Mouse (Mus musculus) liver, embryonic 16.5 days (tissue): ENCODE data around the gene Rad54l2. TPM values are rescaled to one million over a fixed set of nuclear protein-coding genes. Genes with fewer than 3 reads are reported as not detected.

Experiments
- ATAC-seq: fragments of 200-750 bp; cut with Nextera tagmentation; 2 replicates; pipeline ENCODE4 v1.8.0; 2017; ENCODE audit warnings: low read depth, mild to moderate bottlenecking, moderate number of reproducible peaks, moderate library complexity
- H3K27ac ChIP-seq: fragments of 300-500 bp; sonication (generic); 2 replicates; pipeline ENCODE4 v1.5.1; 2014; ENCODE audit warnings: mild to moderate bottlenecking, low read length
- H3K27me3 ChIP-seq: fragments of 300-500 bp; sonication (generic); 2 replicates; pipeline ENCODE4 v1.6.1; 2014; ENCODE audit warnings: low read depth, low read length, mixed read lengths; ENCODE audit not compliant: control insufficient read depth, insufficient read depth
- H3K36me3 ChIP-seq: fragments of 300-500 bp; sonication (generic); 2 replicates; pipeline ENCODE4 v1.6.1; 2014; ENCODE audit warnings: mild to moderate bottlenecking; ENCODE audit not compliant: control insufficient read depth, insufficient read depth
- H3K4me1 ChIP-seq: fragments of 300-500 bp; sonication (generic); 2 replicates; pipeline ENCODE4 v1.6.1; 2014; ENCODE audit warnings: low read depth, low read length, mixed read lengths; ENCODE audit not compliant: control insufficient read depth
- H3K4me2 ChIP-seq: fragments of 300-500 bp; sonication (generic); 2 replicates; pipeline ENCODE4 v1.6.1; 2014; ENCODE audit warnings: low read depth, low read length, mixed read lengths
- H3K4me3 ChIP-seq: fragments of 300-500 bp; sonication (generic); 2 replicates; pipeline ENCODE4 v1.5.1; 2014; ENCODE audit warnings: low read depth, mild to moderate bottlenecking, low read length
- H3K9ac ChIP-seq: fragments of 300-500 bp; sonication (generic); 2 replicates; pipeline ENCODE4 v1.6.1; 2014; ENCODE audit warnings: low read depth, low read length
- H3K9me3 ChIP-seq: fragments of 300-500 bp; sonication (generic); replicated peaks from 2 replicates; pipeline ENCODE4 v1.6.1; 2016; ENCODE audit warnings: low read length; ENCODE audit not compliant: control insufficient read depth
- WGBS: fragments of 180-500 bp; shearing (Covaris S2); extraction: QIAGEN DNeasy Blood & Tissue Kit; methylation state at CpG from one replicate; pipeline ENCODE4 v1.1.7; 2014; ENCODE audit not compliant: insufficient replicate concordance; 5-methylcytosine and 5-hydroxymethylcytosine counted together
- polyA plus RNA-seq: library from polyadenylated mRNA; unstranded; fragments of >200 nt; fragmentation: Nextera tagmentation; extraction: Ambion mirVana; gene quantifications from 2 replicates; pipeline ENCODE4 v1.2.1, GENCODE M21; 2015

The Rad54l2 gene
- polyA plus RNA-seq, 1 experiment from 2014 or later, result 1.5 TPM

DNA sequence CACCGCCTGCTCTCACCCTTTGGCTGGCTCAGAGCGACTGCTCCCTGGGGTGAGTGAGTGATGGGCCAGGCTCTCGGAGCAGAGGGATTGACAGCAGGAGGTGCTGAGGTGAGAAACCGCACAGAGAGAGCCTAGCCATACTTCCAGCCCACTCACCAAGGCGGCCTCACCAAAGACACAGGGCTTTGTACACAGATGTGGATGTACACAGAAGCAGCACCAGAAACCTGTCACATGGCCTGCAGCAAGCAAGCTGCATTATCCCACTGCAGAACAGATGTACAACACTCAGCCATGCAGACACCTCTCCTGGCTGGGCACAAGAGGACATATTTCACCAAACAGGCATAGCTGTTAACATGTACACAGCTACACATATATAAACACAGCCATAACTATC is 131.4 kb downstream of the Rad54l2 start:
- Histone ChIP-seq H3K27me3 (peaks cover 28% of the 10 kb centered on the region), H3K36me3 (peaks cover 4% of the 10 kb centered on the region; the same call in 1 of the 2 replicates), H3K9me3 (no peaks in the 10 kb centered on the region), H3K4me2 (no peak overlapping the region), H3K4me1 (no peaks in the 10 kb centered on the region), H3K4me3 (no peak overlapping the region), H3K9ac (no peak overlapping the region), H3K27ac (no peak overlapping the region)
- no peak for ATAC-seq
- WGBS, result 47% methylated on average over 5 of the region's 5 CpGs

DNA sequence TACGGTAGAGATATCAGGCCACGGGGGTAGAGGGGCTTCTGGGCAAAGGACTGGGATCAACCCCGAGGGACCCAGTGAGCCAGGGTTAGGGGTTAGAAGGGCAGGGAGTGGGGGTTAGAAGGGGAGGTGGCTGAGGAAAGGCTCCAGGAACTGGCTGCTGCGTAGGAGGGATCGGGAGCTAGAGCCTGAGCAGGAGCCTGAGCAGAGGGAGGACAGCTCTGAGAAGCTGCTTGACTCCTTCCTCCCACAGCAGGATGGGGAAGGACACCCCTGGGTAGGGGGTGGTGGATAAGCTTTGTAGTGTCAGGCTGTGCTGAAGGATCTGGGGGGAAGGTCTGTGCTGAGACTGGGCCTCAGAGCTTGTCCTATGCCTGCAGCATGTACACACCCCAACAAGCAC is 132.2 kb downstream of the Rad54l2 start:
- H3K27me3 ChIP-seq, result peaks cover 28% of the 10 kb centered on the region

DNA sequence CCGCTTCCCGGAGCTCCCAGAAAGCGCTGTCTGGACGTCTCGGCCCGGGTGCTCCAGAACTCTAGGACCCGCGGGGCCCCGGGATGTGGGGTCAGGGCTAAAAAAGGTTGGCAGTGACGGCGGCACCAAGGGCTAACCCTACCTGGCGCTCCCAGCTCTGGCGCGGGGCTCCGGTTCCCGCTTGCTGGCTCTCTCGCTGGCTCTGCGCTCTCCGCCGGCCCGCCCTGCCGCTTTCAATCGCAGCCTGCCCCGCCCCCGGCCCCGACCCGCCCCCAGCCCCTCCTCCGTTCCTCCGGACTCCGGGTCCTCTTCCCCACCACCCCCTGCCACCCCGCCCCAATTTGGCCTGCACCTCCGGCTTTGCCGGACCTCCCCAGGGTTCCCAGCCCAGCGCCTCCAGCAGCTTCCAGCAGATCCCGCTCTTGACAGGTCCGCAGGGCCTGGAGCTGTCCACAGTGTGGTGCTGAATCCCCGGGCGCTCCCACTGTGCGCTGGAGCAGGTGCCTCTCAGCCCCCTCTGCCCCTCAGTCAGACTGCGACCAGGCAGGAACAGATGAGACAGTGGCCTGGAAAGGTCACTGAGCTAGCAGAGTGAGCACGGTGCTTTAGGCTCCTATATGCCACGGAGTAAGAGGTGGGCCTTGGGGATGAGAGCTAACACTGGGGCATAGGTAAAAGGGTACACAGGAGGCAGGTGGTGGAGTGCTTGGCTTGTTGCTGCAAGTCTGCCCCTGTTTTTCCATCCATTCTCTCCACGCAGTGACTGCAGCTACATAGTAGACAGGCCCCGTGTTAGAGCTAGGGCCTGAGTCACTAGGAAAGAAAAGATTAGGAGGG is 132.9 kb downstream of the Rad54l2 start, which contains the start of gene Grm2:
Grm2 (minus strand) TSS at position 199 of the 837 bp plus-strand sequence.
- 2% methylated on average over 44 of the region's 44 CpGs for WGBS
- no peak within 1 kb of the TSS for H3K27ac ChIP-seq
- peak within 1 kb of the TSS; percentile 28; the same call in 1 of the 2 replicates for H3K4me3 ChIP-seq
- peaks cover 28% of the 10 kb centered on the region for H3K27me3 ChIP-seq
- ATAC-seq, result 0 out of 2 replicates have a peak, but pooled peaks have one; percentile 13
- no peaks in the 10 kb centered on the region for H3K4me1 ChIP-seq
- no peaks in the 10 kb centered on the region for H3K9me3 ChIP-seq
- peaks cover 4% of the 10 kb centered on the region; the same call in 1 of the 2 replicates for H3K36me3 ChIP-seq
- H3K4me2 ChIP-seq, result peak within 1 kb of the TSS; percentile 38
- no peak within 1 kb of the TSS for H3K9ac ChIP-seq

More for the DNA sequence above, 132.2 kb downstream of the Rad54l2 start:
- H3K27ac ChIP-seq, result no peak overlapping the region
- WGBS, result 37% methylated on average over 5 of the region's 5 CpGs
- ATAC-seq, result no peak
- no peak overlapping the region for H3K4me3 ChIP-seq
- H3K4me2 ChIP-seq, result no peak overlapping the region
- H3K36me3 ChIP-seq, result peaks cover 4% of the 10 kb centered on the region; the same call in 1 of the 2 replicates
- no peaks in the 10 kb centered on the region for H3K4me1 ChIP-seq
- no peaks in the 10 kb centered on the region for H3K9me3 ChIP-seq
- H3K9ac ChIP-seq, result no peak overlapping the region

DNA sequence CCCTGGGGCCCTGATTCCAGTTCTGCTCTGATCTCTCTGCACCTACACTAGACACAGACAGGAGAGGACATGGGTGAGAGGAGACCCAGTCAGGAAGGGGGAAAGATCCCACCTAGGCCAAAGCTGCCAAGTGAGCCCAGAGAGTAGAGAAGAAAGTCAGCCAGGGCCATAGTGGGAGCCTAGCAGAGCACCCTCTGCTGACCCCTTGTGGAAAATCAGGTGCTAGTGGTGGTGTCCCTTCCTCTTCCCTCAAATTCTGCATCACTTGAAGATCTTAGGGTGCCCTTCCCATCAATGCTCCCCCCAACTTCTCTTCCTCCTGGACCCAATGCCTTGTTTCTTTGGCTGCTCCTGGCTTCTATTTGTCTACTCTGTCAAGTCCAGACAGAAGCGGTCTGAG is 136.3 kb downstream of the Rad54l2 start:
- Histone ChIP-seq H3K9ac (no peak overlapping the region), H3K9me3 (no peaks in the 10 kb centered on the region), H3K4me1 (no peaks in the 10 kb centered on the region), H3K36me3 (no peaks in the 10 kb centered on the region), H3K4me2 (no peak overlapping the region), H3K4me3 (no peak overlapping the region), H3K27ac (no peak overlapping the region), H3K27me3 (peaks cover 28% of the 10 kb centered on the region)
- no peak for ATAC-seq
- WGBS, result 50% methylated on average over 1 of the region's 1 CpGs

DNA sequence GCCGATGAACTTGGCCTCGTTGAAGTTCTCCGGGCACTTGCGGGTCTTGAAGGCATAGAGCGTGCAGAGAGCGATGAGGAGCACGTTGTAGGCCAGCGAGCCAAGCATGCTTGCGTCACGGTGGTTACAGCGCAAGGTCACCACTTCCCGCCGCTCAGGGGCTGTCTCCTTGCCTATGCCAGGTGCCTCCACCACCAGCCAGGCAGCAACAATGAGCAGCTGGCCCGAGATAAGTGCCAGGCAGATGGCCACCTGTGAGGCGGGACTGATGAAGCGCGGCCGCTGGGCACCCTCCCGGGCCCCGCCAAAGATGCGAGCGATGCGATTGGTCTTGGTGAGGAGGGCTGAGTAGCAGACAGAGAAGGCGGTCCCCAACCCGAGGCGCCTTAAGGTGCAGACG is 141.8 kb downstream of the Rad54l2 start:
- Histone ChIP-seq H3K27ac (no peak overlapping the region), H3K9me3 (no peaks in the 10 kb centered on the region), H3K4me2 (no peak overlapping the region), H3K4me1 (no peaks in the 10 kb centered on the region; the same call in 1 of the 2 replicates), H3K4me3 (no peak overlapping the region), H3K9ac (no peak overlapping the region), H3K27me3 (no peaks in the 10 kb centered on the region), H3K36me3 (no peaks in the 10 kb centered on the region)
- WGBS, result 57% methylated on average over 27 of the region's 27 CpGs
- no peak for ATAC-seq

DNA sequence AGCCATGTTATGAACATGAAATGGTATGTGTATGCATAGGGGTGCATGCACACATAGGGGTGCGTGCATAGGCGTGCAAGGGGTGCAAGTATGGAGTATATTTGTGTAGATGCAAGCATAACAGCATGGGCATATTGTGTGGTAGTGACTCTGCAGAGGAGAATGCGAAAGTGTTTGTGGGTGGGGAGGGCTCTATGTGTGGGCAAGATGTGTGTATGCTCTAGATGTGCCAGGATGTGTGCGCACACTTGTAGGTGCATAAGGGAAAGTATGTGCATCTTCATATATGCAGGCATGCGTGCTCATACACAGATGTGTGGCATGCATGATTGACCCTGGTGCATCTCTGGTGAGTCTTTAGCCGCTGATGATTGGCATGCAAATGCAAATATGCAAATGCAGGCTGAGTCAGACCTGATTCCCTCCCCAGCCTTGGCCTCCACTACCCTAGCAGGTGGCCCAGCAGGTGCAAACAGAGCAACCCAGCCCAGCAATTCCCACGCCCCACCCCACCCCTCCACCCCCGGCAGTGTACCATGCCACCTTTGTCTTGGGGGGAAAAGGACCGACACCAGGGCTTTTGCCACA is 143.2 kb downstream of the Rad54l2 start:
- ATAC-seq, result no peak
- Histone ChIP-seq H3K4me1 (no peaks in the 10 kb centered on the region; the same call in 1 of the 2 replicates), H3K4me3 (no peak overlapping the region), H3K27ac (no peak overlapping the region), H3K9ac (no peak overlapping the region), H3K27me3 (no peaks in the 10 kb centered on the region), H3K36me3 (no peaks in the 10 kb centered on the region), H3K9me3 (no peaks in the 10 kb centered on the region), H3K4me2 (no peak overlapping the region)
- 60% methylated on average over 9 of the region's 9 CpGs for WGBS

DNA sequence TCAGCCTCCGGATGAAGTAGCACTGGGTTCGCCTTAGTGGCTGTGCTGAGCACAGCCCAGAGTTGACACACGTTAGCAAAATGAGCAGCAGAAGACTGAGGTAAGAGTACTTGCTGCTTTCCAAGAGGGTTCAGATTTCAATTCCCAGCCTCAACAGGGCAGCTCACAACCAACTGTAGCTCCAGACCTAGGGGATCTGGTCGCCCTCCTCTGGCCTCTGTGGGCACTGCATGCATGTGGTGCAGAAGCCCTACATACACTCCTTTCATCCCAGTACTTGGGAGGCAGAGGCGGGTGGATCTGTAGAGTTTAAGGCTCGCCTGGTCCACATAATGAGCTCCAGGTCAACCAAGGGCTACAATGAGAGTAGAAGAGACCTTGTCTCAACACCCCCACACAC is 145.2 kb downstream of the Rad54l2 start:
- Histone ChIP-seq H3K4me3 (no peak overlapping the region), H3K4me2 (no peak overlapping the region), H3K9ac (no peak overlapping the region), H3K27me3 (no peaks in the 10 kb centered on the region), H3K36me3 (no peaks in the 10 kb centered on the region), H3K27ac (no peak overlapping the region), H3K4me1 (no peaks in the 10 kb centered on the region; the same call in 1 of the 2 replicates), H3K9me3 (no peaks in the 10 kb centered on the region)
- 50% methylated on average over 6 of the region's 6 CpGs for WGBS
- ATAC-seq, result no peak

DNA sequence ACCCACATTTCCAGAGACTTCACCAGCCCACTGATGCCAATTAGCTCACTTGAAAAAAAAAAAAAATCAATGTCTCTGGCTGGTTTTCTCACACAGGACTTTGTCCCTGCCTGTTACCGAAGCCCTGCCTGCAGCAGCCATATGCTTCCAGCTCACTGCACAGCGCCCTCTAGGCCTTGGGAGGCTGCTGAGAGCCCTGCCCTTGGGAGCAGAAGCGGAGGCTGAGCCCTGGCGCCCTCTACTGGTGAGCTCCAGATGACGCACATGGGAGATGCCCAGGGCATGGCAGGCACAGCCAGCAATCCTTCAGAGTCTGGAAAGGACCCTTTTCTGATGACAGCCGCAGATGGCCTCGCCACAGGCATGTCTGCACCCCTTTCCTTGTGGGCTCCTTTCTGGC is 145.9 kb downstream of the Rad54l2 start:
- H3K9me3 ChIP-seq, result no peaks in the 10 kb centered on the region
- WGBS, result 23% methylated on average over 7 of the region's 7 CpGs
- H3K27ac ChIP-seq, result no peak overlapping the region
- no peaks in the 10 kb centered on the region for H3K27me3 ChIP-seq
- no peak overlapping the region for H3K9ac ChIP-seq
- H3K4me1 ChIP-seq, result no peaks in the 10 kb centered on the region; the same call in 1 of the 2 replicates
- H3K4me2 ChIP-seq, result no peak overlapping the region
- H3K36me3 ChIP-seq, result no peaks in the 10 kb centered on the region
- no peak for ATAC-seq
- H3K4me3 ChIP-seq, result no peak overlapping the region

DNA sequence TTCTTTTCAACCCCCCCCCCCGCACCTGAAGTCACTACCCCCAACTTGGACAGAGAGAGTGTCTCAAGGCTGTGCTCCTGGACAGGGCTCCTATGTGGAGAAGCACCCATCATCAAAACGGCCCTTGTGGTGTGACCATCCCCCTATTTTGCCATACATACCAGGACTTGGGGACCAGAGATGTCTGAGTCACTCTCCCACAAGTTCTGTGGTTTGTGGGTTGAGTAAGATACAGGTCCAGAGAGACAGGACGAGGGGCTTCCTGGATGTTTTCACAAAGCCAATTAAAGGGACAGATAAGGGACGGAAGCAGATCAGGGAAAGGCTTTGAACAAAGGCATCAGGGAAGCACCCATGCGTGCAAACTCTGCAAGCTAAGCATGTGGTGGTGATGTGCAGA is 147.6 kb downstream of the Rad54l2 start:
- Histone ChIP-seq H3K9me3 (no peaks in the 10 kb centered on the region), H3K9ac (no peak overlapping the region), H3K27ac (no peak overlapping the region), H3K4me2 (no peak overlapping the region), H3K36me3 (no peaks in the 10 kb centered on the region), H3K4me1 (no peaks in the 10 kb centered on the region; the same call in 1 of the 2 replicates), H3K27me3 (no peaks in the 10 kb centered on the region), H3K4me3 (no peak overlapping the region)
- WGBS, result 31% methylated on average over 5 of the region's 5 CpGs
- ATAC-seq, result no peak
